Mouse (Mus musculus): ENCODE results near the gene Gna15. TPM values are rescaled to one million over a fixed set of nuclear protein-coding genes. Genes with fewer than 3 reads are reported as not detected.
A peak's percentile ranks its signal among the peaks of the same experiment; 100 is the strongest.

Gna15 gene
- polyA plus RNA-seq, 1 experiment from 2014 or later = 1.8 TPM

- 12% methylated on average over 4 of the region's 4 CpGs for whole genome bisulfite sequencing
- ATAC-seq (ENCODE audit: low read depth) = no peak
- Histone ChIP-seq H3K9me3 (ENCODE audit: control insufficient read depth, low read length) (no peaks in the 10 kb centered on the region), H3K27ac (ENCODE audit: low read length) (no peak overlapping the region), H3K4me1 (replicated peaks; ENCODE audit: control insufficient read depth, insufficient read depth, low read length) (no peaks in the 10 kb centered on the region), H3K36me3 (ENCODE audit: control insufficient read depth, insufficient read depth, low read length) (no peaks in the 10 kb centered on the region), H3K4me2 (ENCODE audit: low read depth, low read length) (no peak overlapping the region), H3K4me3 (ENCODE audit: low read length) (no peak overlapping the region), H3K27me3 (ENCODE audit: control insufficient read depth, insufficient read depth, low read depth, low read length) (no peaks in the 10 kb centered on the region), H3K9ac (ENCODE audit: low read length) (no peak overlapping the region)
Observed at GRCm38 (mm10) chr10:81518546-81518945, 5.5 kb downstream of the Gna15 start.

GRCm38 (mm10) chr10:81517227-81517626, 6.8 kb downstream of the Gna15 start:
- Histone ChIP-seq H3K27me3 (ENCODE audit: control insufficient read depth, insufficient read depth, low read depth, low read length) (no peaks in the 10 kb centered on the region), H3K4me1 (replicated peaks; ENCODE audit: control insufficient read depth, insufficient read depth, low read length) (no peaks in the 10 kb centered on the region), H3K4me2 (ENCODE audit: low read depth, low read length) (no peak overlapping the region), H3K27ac (ENCODE audit: low read length) (no peak overlapping the region), H3K36me3 (ENCODE audit: control insufficient read depth, insufficient read depth, low read length) (no peaks in the 10 kb centered on the region), H3K4me3 (ENCODE audit: low read length) (no peak overlapping the region), H3K9ac (ENCODE audit: low read length) (no peak overlapping the region), H3K9me3 (ENCODE audit: control insufficient read depth, low read length) (no peaks in the 10 kb centered on the region)
- 72% methylated on average over 8 of the region's 8 CpGs for WGBS
- no peak for ATAC-seq (ENCODE audit: low read depth)

GRCm38 (mm10) chr10:81513798-81514197, 10.2 kb downstream of the Gna15 start:
- no peak for ATAC-seq (ENCODE audit: low read depth)
- Histone ChIP-seq H3K4me3 (ENCODE audit: low read length) (no peak overlapping the region), H3K4me2 (ENCODE audit: low read depth, low read length) (no peak overlapping the region), H3K36me3 (ENCODE audit: control insufficient read depth, insufficient read depth, low read length) (no peaks in the 10 kb centered on the region), H3K4me1 (replicated peaks; ENCODE audit: control insufficient read depth, insufficient read depth, low read length) (no peaks in the 10 kb centered on the region), H3K27me3 (ENCODE audit: control insufficient read depth, insufficient read depth, low read depth, low read length) (peaks cover 4% of the 10 kb centered on the region; the same call in 1 of the 2 replicates), H3K27ac (ENCODE audit: low read length) (no peak overlapping the region), H3K9me3 (ENCODE audit: control insufficient read depth, low read length) (no peaks in the 10 kb centered on the region), H3K9ac (ENCODE audit: low read length) (no peak overlapping the region)
- WGBS = 80% methylated on average over 5 of the region's 5 CpGs

GRCm38 (mm10) chr10:81510246-81510810, 13.7 kb downstream of the Gna15 start:
- no peak overlapping the region for H3K27ac ChIP-seq (ENCODE audit: low read length)
- H3K4me1 ChIP-seq (replicated peaks; ENCODE audit: control insufficient read depth, insufficient read depth, low read length) = no peaks in the 10 kb centered on the region
- no peaks in the 10 kb centered on the region for H3K9me3 ChIP-seq (ENCODE audit: control insufficient read depth, low read length)
- no peak overlapping the region for H3K4me2 ChIP-seq (ENCODE audit: low read depth, low read length)
- H3K4me3 ChIP-seq (ENCODE audit: low read length) = no peak overlapping the region
- WGBS = 69% methylated on average over 14 of the region's 14 CpGs
- H3K9ac ChIP-seq (ENCODE audit: low read length) = no peak overlapping the region
- H3K27me3 ChIP-seq (ENCODE audit: control insufficient read depth, insufficient read depth, low read depth, low read length) = peaks cover 4% of the 10 kb centered on the region; the same call in 1 of the 2 replicates
- no peak for ATAC-seq (ENCODE audit: low read depth)
- no peaks in the 10 kb centered on the region for H3K36me3 ChIP-seq (ENCODE audit: control insufficient read depth, insufficient read depth, low read length)

- Histone ChIP-seq H3K9me3 (ENCODE audit: control insufficient read depth, low read length) (no peaks in the 10 kb centered on the region), H3K9ac (ENCODE audit: low read length) (no peak overlapping the region), H3K27ac (ENCODE audit: low read length) (no peak overlapping the region), H3K4me1 (replicated peaks; ENCODE audit: control insufficient read depth, insufficient read depth, low read length) (no peaks in the 10 kb centered on the region), H3K4me2 (ENCODE audit: low read depth, low read length) (no peak overlapping the region), H3K4me3 (ENCODE audit: low read length) (no peak overlapping the region), H3K36me3 (ENCODE audit: control insufficient read depth, insufficient read depth, low read length) (no peaks in the 10 kb centered on the region), H3K27me3 (ENCODE audit: control insufficient read depth, insufficient read depth, low read depth, low read length) (peaks cover 4% of the 10 kb centered on the region; the same call in 1 of the 2 replicates)
- no peak for ATAC-seq (ENCODE audit: low read depth)
- 61% methylated on average over 13 of the region's 13 CpGs for WGBS
Observed at GRCm38 (mm10) chr10:81507691-81508489, 16.1 kb downstream of the Gna15 start.

- Histone ChIP-seq H3K4me3 (ENCODE audit: low read length) (no peak overlapping the region), H3K4me1 (replicated peaks; ENCODE audit: control insufficient read depth, insufficient read depth, low read length) (no peaks in the 10 kb centered on the region)
- WGBS = 22% methylated on average over 6 of the region's 6 CpGs
Observed at GRCm38 (mm10) chr10:81507095-81507494, 16.9 kb downstream of the Gna15 start.

GRCm38 (mm10) chr10:81505016-81505664, 18.9 kb downstream of the Gna15 start:
- Histone ChIP-seq H3K9me3 (ENCODE audit: control insufficient read depth, low read length) (no peaks in the 10 kb centered on the region), H3K9ac (ENCODE audit: low read length) (no peak overlapping the region), H3K4me2 (ENCODE audit: low read depth, low read length) (no peak overlapping the region), H3K36me3 (ENCODE audit: control insufficient read depth, insufficient read depth, low read length) (no peaks in the 10 kb centered on the region), H3K27me3 (ENCODE audit: control insufficient read depth, insufficient read depth, low read depth, low read length) (no peaks in the 10 kb centered on the region; the same call in 1 of the 2 replicates), H3K4me1 (replicated peaks; ENCODE audit: control insufficient read depth, insufficient read depth, low read length) (no peaks in the 10 kb centered on the region), H3K27ac (ENCODE audit: low read length) (no peak overlapping the region), H3K4me3 (ENCODE audit: low read length) (no peak overlapping the region)
- ATAC-seq (ENCODE audit: low read depth) = no peak
- WGBS = 68% methylated on average over 15 of the region's 15 CpGs

More at GRCm38 (mm10) chr10:81507095-81507494, 16.9 kb downstream of the Gna15 start:
- no peaks in the 10 kb centered on the region for H3K9me3 ChIP-seq (ENCODE audit: control insufficient read depth, low read length)
- H3K9ac ChIP-seq (ENCODE audit: low read length) = no peak overlapping the region
- H3K4me2 ChIP-seq (ENCODE audit: low read depth, low read length) = no peak overlapping the region
- H3K27me3 ChIP-seq (ENCODE audit: control insufficient read depth, insufficient read depth, low read depth, low read length) = peaks cover 4% of the 10 kb centered on the region; the same call in 1 of the 2 replicates
- ATAC-seq (ENCODE audit: low read depth) = no peak
- H3K36me3 ChIP-seq (ENCODE audit: control insufficient read depth, insufficient read depth, low read length) = no peaks in the 10 kb centered on the region
- H3K27ac ChIP-seq (ENCODE audit: low read length) = no peak overlapping the region

- no peak overlapping the region for H3K27ac ChIP-seq (ENCODE audit: low read length)
- 9% methylated on average over 36 of the region's 36 CpGs for WGBS
- no peaks in the 10 kb centered on the region for H3K4me1 ChIP-seq (replicated peaks; ENCODE audit: control insufficient read depth, insufficient read depth, low read length)
- no peaks in the 10 kb centered on the region; the same call in 1 of the 2 replicates for H3K27me3 ChIP-seq (ENCODE audit: control insufficient read depth, insufficient read depth, low read depth, low read length)
- no peaks in the 10 kb centered on the region for H3K36me3 ChIP-seq (ENCODE audit: control insufficient read depth, insufficient read depth, low read length)
- H3K9ac ChIP-seq (ENCODE audit: low read length) = peak overlapping the region; percentile 61
- peak; percentile 41 for ATAC-seq (ENCODE audit: low read depth)
- H3K4me2 ChIP-seq (ENCODE audit: low read depth, low read length) = peak overlapping the region; percentile 74
- peak overlapping the region; percentile 42 for H3K4me3 ChIP-seq (ENCODE audit: low read length)
- no peaks in the 10 kb centered on the region for H3K9me3 ChIP-seq (ENCODE audit: control insufficient read depth, low read length)
Observed at GRCm38 (mm10) chr10:81502658-81503057, 21.4 kb downstream of the Gna15 start.

- H3K9ac ChIP-seq (ENCODE audit: low read length) = no peak overlapping the region
- H3K36me3 ChIP-seq (ENCODE audit: control insufficient read depth, insufficient read depth, low read length) = no peaks in the 10 kb centered on the region
- H3K27ac ChIP-seq (ENCODE audit: low read length) = no peak overlapping the region
- H3K4me1 ChIP-seq (replicated peaks; ENCODE audit: control insufficient read depth, insufficient read depth, low read length) = no peaks in the 10 kb centered on the region
- no peak overlapping the region for H3K4me3 ChIP-seq (ENCODE audit: low read length)
- no peaks in the 10 kb centered on the region; the same call in 1 of the 2 replicates for H3K27me3 ChIP-seq (ENCODE audit: control insufficient read depth, insufficient read depth, low read depth, low read length)
- H3K9me3 ChIP-seq (ENCODE audit: control insufficient read depth, low read length) = no peaks in the 10 kb centered on the region
- 89% methylated on average over 5 of the region's 5 CpGs for WGBS
- no peak overlapping the region for H3K4me2 ChIP-seq (ENCODE audit: low read depth, low read length)
- ATAC-seq (ENCODE audit: low read depth) = no peak
Observed at GRCm38 (mm10) chr10:81501863-81502262, 22.2 kb downstream of the Gna15 start.

Measured in lung, embryonic 16.5 days (tissue).